ENCODE assay signal across 8 mouse cellular contexts in genomic region chr12:34664758-34665157, GRCm38 (mm10).
DNase-seq lines count a peak whose midpoint lies in the region; ATAC-seq lines count a peak whose summit lies in the region.

No protein-coding gene starts in this region.

- ATAC-seq in CD4-positive, CD25-positive, alpha-beta regulatory T cell, adult 4 months, result peak; percentile 95
- peak; percentile 87 for ATAC-seq in activated CD4-positive, CD25-positive, alpha-beta regulatory T cell, adult 4 months
- peak; percentile 94 for ATAC-seq in common myeloid progenitor, adult 5-6 weeks (replicated peaks; ENCODE audit: low read depth, poor library complexity, severe bottlenecking)

- DNase-seq in gastrocnemius, postnatal 14 days, result peak; percentile 60
- DNase-seq in layer of hippocampus, adult 18-20 months (ENCODE audit: low spot score in 2 of 2), result peak; percentile 63 to 92
- peak; percentile 73 for DNase-seq in lung, postnatal 25 days (ENCODE audit: low spot score)
- peak; percentile 73 for DNase-seq in right cerebral cortex, postnatal 14 days
- peak; percentile 28 for DNase-seq in yolk sac, embryonic 10.5 days (ENCODE audit: low spot score)

- intact Hi-C loops in gastrocnemius, postnatal 14 days (cut with DNase I; ENCODE audit: low total_unique reads), result loop anchor here (5.0 kb wide), 1 partner anchor 518 kb away; no protein-coding TSS in a partner anchor

Comparison
In these comparisons a context has a peak if more than half of its experiments do, and no peak if none do; other contexts are left out.
1. Peak in every context shown above with its lines: DNase-seq and ATAC-seq.